8 mouse cellular contexts compared by ENCODE assay signal in genomic region chr3:98267249-98267651, GRCm38 (mm10). TPM values are rescaled to one million over a fixed set of nuclear protein-coding genes. Genes with fewer than 3 reads are reported as not detected.
DNase-seq lines count a peak whose midpoint lies in the region; ATAC-seq lines count a peak whose summit lies in the region.

No protein-coding gene starts in this region.

- peak; percentile 69 for ATAC-seq in megakaryocyte-erythroid progenitor cell, adult 5-6 weeks (replicated peaks; ENCODE audit: low FRiP score, low TSS enrichment, poor library complexity, severe bottlenecking)

- intact Hi-C loops in heart, postnatal 10 days (cut with DNase I), result no loop called here

- DNase-seq in NIH3T3 (ENCODE audit: low read depth), result peak; percentile 8
- peak; percentile 40 to 59 for DNase-seq in adrenal gland, postnatal 36 days
- DNase-seq in heart, postnatal 10 days, result peak; percentile 62 to 68
- peak; percentile 80 for DNase-seq in kidney, postnatal 14 days
- no peak for DNase-seq in gastrocnemius, postnatal 4 days (ENCODE audit: low spot score in 2 of 2)
- DNase-seq in gastrocnemius, postnatal 10 days, result no peak
- DNase-seq in natural killer cell, adult 2 months (ENCODE audit: low spot score in 2 of 2), result no peak

RNA-seq across cellular contexts. Expression of gene Hmgcs2, which starts 13.0 kb away (rescaled TPM):
- total RNA-seq in adrenal gland, postnatal 36 days (2021), result 10 to 100 TPM in 1 of 2 experiments, 1 to 10 TPM in 1; 8.8 to 12.2 TPM
- 100 to 1,000 TPM; 183 to 241 TPM for total RNA-seq in heart, postnatal 10 days (2021)
- 0.79 and 1.5 TPM in 2 replicates for total RNA-seq in megakaryocyte-erythroid progenitor cell, adult 5-6 weeks (2014; fragmentation: Nextera tagmentation)
- 0.09 and 1.3 TPM in 2 replicates for total RNA-seq in megakaryocyte-erythroid progenitor cell, adult 5-6 weeks (2017)
- total RNA-seq in gastrocnemius, postnatal 4 days (2021), result 1 to 10 TPM; 2.3 to 5.6 TPM
- 1 to 10 TPM; 2.1 to 2.6 TPM for total RNA-seq in gastrocnemius, postnatal 10 days (2021)

RNA-seq across cellular contexts. Expression of gene Reg4, which starts 45.3 kb away (rescaled TPM):
- not detected for total RNA-seq in adrenal gland, postnatal 36 days (2021)
- total RNA-seq in heart, postnatal 10 days (2021), result not detected
- 0.90 TPM in 1 of 2 replicates, not detected in the other for total RNA-seq in megakaryocyte-erythroid progenitor cell, adult 5-6 weeks (2014; fragmentation: Nextera tagmentation)
- total RNA-seq in megakaryocyte-erythroid progenitor cell, adult 5-6 weeks (2017), result not detected in 2 replicates
- total RNA-seq in gastrocnemius, postnatal 4 days (2021), result not detected
- total RNA-seq in gastrocnemius, postnatal 10 days (2021), result not detected

Comparison
In these comparisons a context has a peak if more than half of its experiments do, and no peak if none do; other contexts are left out.
1. DNase-seq: peak in NIH3T3 (single experiment), adrenal gland, postnatal 36 days (2 of 2), heart, postnatal 10 days (2 of 2) and kidney, postnatal 14 days (single experiment); none in gastrocnemius, postnatal 4 days (0 of 2), gastrocnemius, postnatal 10 days (single experiment) and natural killer cell, adult 2 months (0 of 2).
2. RNA of gene Hmgcs2, which starts 13.0 kb away (total RNA-seq): 183 to 241 TPM in heart, postnatal 10 days; 8.8 to 12.2 TPM in adrenal gland, postnatal 36 days, 2.3 to 5.6 TPM in gastrocnemius, postnatal 4 days, 2.1 to 2.6 TPM in gastrocnemius, postnatal 10 days and 0.09 to 1.5 TPM in megakaryocyte-erythroid progenitor cell, adult 5-6 weeks; every median in the first group is over 10 times any median in the second.